22 mouse cellular contexts compared by ENCODE assay signal in the genomic region with DNA sequence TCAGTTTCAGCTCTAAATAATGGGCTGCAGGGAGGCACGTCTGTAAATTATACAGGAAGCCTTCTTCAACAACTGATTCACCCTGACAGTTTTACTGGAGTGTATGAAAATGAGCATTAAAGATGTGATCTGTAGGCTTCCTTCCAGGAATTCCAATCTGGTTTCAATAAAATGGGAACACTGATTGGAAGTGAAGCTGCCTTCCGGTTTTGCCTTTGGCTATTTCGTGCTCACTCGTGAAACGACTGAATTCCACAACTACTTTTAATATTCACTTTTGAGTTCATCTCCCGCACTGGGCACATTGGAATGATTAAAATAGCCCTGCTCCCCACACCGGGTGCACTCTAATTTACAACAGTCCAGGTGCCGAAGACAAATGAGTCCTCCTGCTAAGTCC.
DNase-seq lines count a peak whose midpoint lies in the region; ATAC-seq lines count a peak whose summit lies in the region.
"Had no signal": no experiment of that assay in that cellular context is flagged by ENCODE, and none has a peak within 500 bp of the region (broad histone marks: within the 10 kb centered on the region; RNA-seq: fewer than 3 reads in every experiment).

No protein-coding gene starts in this region.

- H3K4me2 ChIP-seq in kidney, embryonic 14.5 days (replicated peaks; ENCODE audit: low read depth, low read length): no peak overlapping the region
- H3K4me2 ChIP-seq in kidney, embryonic 15.5 days: no peak overlapping the region
- H3K4me2 ChIP-seq in embryonic facial prominence, embryonic 11.5 days (ENCODE audit: low read depth, low read length): no peak overlapping the region
- H3K4me2 ChIP-seq: midbrain, embryonic 15.5 days had no signal

- H3K36me3 ChIP-seq in kidney, embryonic 14.5 days (ENCODE audit: control insufficient read depth, insufficient read depth, low read length): no peaks in the 10 kb centered on the region
- H3K36me3 ChIP-seq in kidney, embryonic 15.5 days: no peaks in the 10 kb centered on the region
- H3K36me3 ChIP-seq in embryonic facial prominence, embryonic 11.5 days (replicated peaks; ENCODE audit: control insufficient read depth, insufficient read depth, low read depth, low read length): no peaks in the 10 kb centered on the region
- no peaks in the 10 kb centered on the region for H3K36me3 ChIP-seq in limb, embryonic 10.5 days
- H3K36me3 ChIP-seq: hindbrain, embryonic 10.5 days; midbrain, embryonic 15.5 days had no signal

- 52% methylated on average over 8 of the region's 8 CpGs for WGBS in kidney, embryonic 14.5 days
- WGBS in kidney, embryonic 15.5 days: 52% methylated on average over 8 of the region's 8 CpGs
- 34% methylated on average over 8 of the region's 8 CpGs for WGBS in embryonic facial prominence, embryonic 11.5 days
- WGBS in limb, embryonic 10.5 days: 23% methylated on average over 8 of the region's 8 CpGs

- ATAC-seq in kidney, embryonic 14.5 days (ENCODE audit: low FRiP score, low TSS enrichment): no peak
- ATAC-seq in kidney, embryonic 15.5 days (replicated peaks; ENCODE audit: low FRiP score): no peak
- ATAC-seq in embryonic facial prominence, embryonic 11.5 days (replicated peaks; ENCODE audit: insufficient number of reproducible peaks, low FRiP score, low TSS enrichment, low read depth): no peak
- ATAC-seq: forebrain, embryonic 16.5 days; inflammation-experienced regulatory T-cells, adult 6 months; liver, postnatal 0 days; midbrain, embryonic 15.5 days had no signal

- H3K9me3 ChIP-seq in kidney, embryonic 14.5 days (ENCODE audit: control insufficient read depth, low read length): no peaks in the 10 kb centered on the region
- no peaks in the 10 kb centered on the region for H3K9me3 ChIP-seq in kidney, embryonic 15.5 days (replicated peaks)
- H3K9me3 ChIP-seq in embryonic facial prominence, embryonic 11.5 days (replicated peaks; ENCODE audit: control insufficient read depth, low read length): no peaks in the 10 kb centered on the region
- H3K9me3 ChIP-seq in limb, embryonic 10.5 days (replicated peaks): no peaks in the 10 kb centered on the region
- H3K9me3 ChIP-seq: hindbrain, embryonic 10.5 days; midbrain, embryonic 15.5 days had no signal

- DNase-seq in embryonic facial prominence, embryonic 11.5 days (ENCODE audit: low spot score): peak; percentile 91
- peak; percentile 60 for DNase-seq in limb, embryonic 10.5 days (ENCODE audit: low spot score)
- DNase-seq in skeletal muscle tissue, adult 2 months (ENCODE audit: low read depth, low spot score): peak; percentile 7
- no peak for DNase-seq in right cerebral cortex, postnatal 4 days
- DNase-seq in left cerebral cortex, postnatal 36 days (ENCODE audit: low spot score in 2 of 2): no peak
- no peak for DNase-seq in right cerebral cortex, postnatal 36 days (ENCODE audit: low spot score in 2 of 2)
- DNase-seq: B cell, adult 2 months; cerebellum, adult 2 months; gastrocnemius, postnatal 36 days; kidney, adult 2 months; kidney, postnatal 25 days; liver, postnatal 0 days; lung, postnatal 10 days; thymus, postnatal 14 days had no signal

- intact Hi-C loops in left cerebral cortex, postnatal 36 days (cut with DNase I): no loop called here

- H3K9ac ChIP-seq in kidney, embryonic 14.5 days (ENCODE audit: low read depth, low read length): no peak overlapping the region
- no peak overlapping the region for H3K9ac ChIP-seq in kidney, embryonic 15.5 days
- no peak overlapping the region for H3K9ac ChIP-seq in embryonic facial prominence, embryonic 11.5 days (replicated peaks; ENCODE audit: low read length)
- H3K9ac ChIP-seq: liver, postnatal 0 days; midbrain, embryonic 15.5 days had no signal

- H3K27me3 ChIP-seq in kidney, embryonic 14.5 days (ENCODE audit: control insufficient read depth, insufficient read depth, low read length): no peaks in the 10 kb centered on the region; the same call in 1 of the 2 replicates
- H3K27me3 ChIP-seq in kidney, embryonic 15.5 days: peaks cover 14% of the 10 kb centered on the region
- no peaks in the 10 kb centered on the region for H3K27me3 ChIP-seq in embryonic facial prominence, embryonic 11.5 days (ENCODE audit: control insufficient read depth, insufficient read depth, low read length)
- H3K27me3 ChIP-seq in limb, embryonic 10.5 days (ENCODE audit: low read depth, poor library complexity, severe bottlenecking): peaks cover 40% of the 10 kb centered on the region
- H3K27me3 ChIP-seq: midbrain, embryonic 15.5 days had no signal

- H3K27ac ChIP-seq in kidney, embryonic 14.5 days (ENCODE audit: low read depth, low read length): peak overlapping the region; percentile 38; the same call in 1 of the 2 replicates
- no peak overlapping the region for H3K27ac ChIP-seq in kidney, embryonic 15.5 days
- 0 out of 2 replicates have a peak overlapping the region, but pooled peaks have one; percentile 32 for H3K27ac ChIP-seq in embryonic facial prominence, embryonic 11.5 days (replicated peaks; ENCODE audit: low read depth, low read length)
- H3K27ac ChIP-seq in limb, embryonic 10.5 days: peak overlapping the region; percentile 80
- H3K27ac ChIP-seq: left cerebral cortex, adult 2 months; midbrain, embryonic 15.5 days had no signal

- H3K4me1 ChIP-seq in kidney, embryonic 14.5 days (ENCODE audit: control insufficient read depth, insufficient read depth, low read length): peaks cover 1% of the 10 kb centered on the region; the same call in 1 of the 2 replicates
- H3K4me1 ChIP-seq in kidney, embryonic 15.5 days: peaks cover 21% of the 10 kb centered on the region
- H3K4me1 ChIP-seq in embryonic facial prominence, embryonic 11.5 days (ENCODE audit: control insufficient read depth, insufficient read depth, low read length): no peaks in the 10 kb centered on the region
- H3K4me1 ChIP-seq in limb, embryonic 10.5 days: peaks cover 74% of the 10 kb centered on the region
- H3K4me1 ChIP-seq: midbrain, embryonic 15.5 days had no signal

- no peak overlapping the region for H3K4me3 ChIP-seq in kidney, embryonic 14.5 days (ENCODE audit: low read length)
- no peak overlapping the region for H3K4me3 ChIP-seq in kidney, embryonic 15.5 days (replicated peaks)
- H3K4me3 ChIP-seq in embryonic facial prominence, embryonic 11.5 days (ENCODE audit: low read depth, low read length): no peak overlapping the region
- 0 out of 2 replicates have a peak overlapping the region, but pooled peaks have one; percentile 24 for H3K4me3 ChIP-seq in limb, embryonic 10.5 days
- H3K4me3 ChIP-seq: hindbrain, embryonic 10.5 days; left cerebral cortex, adult 2 months; midbrain, embryonic 15.5 days; myocyte had no signal

Comparison
In these comparisons a context has a peak if more than half of its experiments do, and no peak if none do; other contexts are left out.
1. DNase-seq: peak in embryonic facial prominence, embryonic 11.5 days (single experiment), limb, embryonic 10.5 days (single experiment) and skeletal muscle tissue, adult 2 months (single experiment); none in right cerebral cortex, postnatal 4 days (single experiment), left cerebral cortex, postnatal 36 days (0 of 2) and right cerebral cortex, postnatal 36 days (0 of 2).